Mouse (Mus musculus) right cerebral cortex, adult 2 months (tissue): ENCODE measurements at regions not wholly inside any gene's neighbourhood (a gene's known extent, or its start where the extent isn't known, plus 50 kb on each side); places are given as distances from the start of the nearest gene placed in this dataset.
"Not testable (repeated sequence)": the region's sequence is repeated elsewhere in the genome, so short reads cannot be mapped to it uniquely, and the experiment has no call there.

Experiments
- DNase-seq, 2 experiments: peaks; one replicate each; pipeline ENCODE4 v3.0.0; 2021 to 2022; ENCODE audit warnings: low spot score in 2 of 2

DNA sequence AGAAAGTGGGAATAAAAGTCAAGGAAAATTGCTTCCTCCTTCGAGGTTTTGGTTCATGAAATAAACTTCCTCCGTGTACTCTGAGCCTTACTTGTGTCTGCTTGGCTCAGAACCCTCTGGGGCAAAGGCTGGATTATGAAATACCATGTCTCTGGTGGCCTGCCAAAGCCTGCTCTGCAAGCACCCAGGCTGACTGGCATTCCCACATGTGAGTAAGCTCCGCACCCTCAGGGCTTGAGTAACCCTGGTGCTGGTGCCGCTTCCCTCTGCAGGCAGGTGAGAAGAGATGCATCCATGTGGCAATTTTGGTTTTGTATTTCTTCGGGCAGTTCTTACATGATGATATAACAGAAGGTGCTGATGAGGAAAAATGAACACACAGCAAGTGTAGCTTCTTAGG lies 66.0 kb downstream of the Nr2f2 start:
- DNase-seq: no peak

DNA sequence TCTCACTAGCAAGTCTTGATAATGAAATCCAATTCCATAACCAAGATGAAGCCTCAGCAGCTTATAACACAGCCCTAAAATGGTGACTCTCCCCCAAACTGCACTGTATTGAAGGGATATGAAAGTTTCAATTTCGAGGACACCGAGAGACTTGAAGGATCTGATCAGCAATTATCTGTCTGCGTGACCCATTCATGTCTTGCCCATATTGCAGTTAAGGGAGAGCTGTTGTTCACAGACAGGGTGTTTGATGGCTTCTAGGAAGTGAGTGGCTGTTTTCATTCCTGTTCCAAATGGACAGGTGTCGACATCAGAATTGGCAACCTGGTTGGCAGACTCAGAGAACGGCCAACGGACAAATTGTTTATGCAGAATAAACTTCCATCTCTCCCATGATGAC lies 75.1 kb downstream of the Nr2f2 start:
- DNase-seq: no peak

- no peak for DNase-seq
Observed at GRCm38 (mm10) chr7:70290733-70291320, 75.7 kb downstream of the Nr2f2 start.

DNA sequence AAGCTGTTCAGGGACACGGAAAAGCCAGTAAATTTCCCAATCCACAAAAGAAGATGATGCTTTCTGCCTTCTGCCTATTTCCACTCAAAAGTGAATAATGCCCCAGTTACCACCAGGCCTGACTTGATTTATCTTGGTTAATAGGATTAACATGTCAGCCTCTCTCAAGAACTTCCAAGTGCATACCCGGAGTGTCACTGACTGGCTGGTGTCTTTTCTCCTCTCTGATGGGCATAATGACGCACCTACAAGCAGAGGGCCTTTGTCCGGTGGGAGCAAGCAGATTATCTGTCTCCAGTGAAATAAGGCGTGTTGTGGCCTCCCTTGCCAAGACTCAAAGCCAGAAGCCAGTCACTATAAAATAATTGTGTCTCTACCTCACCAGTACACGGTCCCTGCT lies 76.3 kb downstream of the Nr2f2 start:
- DNase-seq: no peak

DNA sequence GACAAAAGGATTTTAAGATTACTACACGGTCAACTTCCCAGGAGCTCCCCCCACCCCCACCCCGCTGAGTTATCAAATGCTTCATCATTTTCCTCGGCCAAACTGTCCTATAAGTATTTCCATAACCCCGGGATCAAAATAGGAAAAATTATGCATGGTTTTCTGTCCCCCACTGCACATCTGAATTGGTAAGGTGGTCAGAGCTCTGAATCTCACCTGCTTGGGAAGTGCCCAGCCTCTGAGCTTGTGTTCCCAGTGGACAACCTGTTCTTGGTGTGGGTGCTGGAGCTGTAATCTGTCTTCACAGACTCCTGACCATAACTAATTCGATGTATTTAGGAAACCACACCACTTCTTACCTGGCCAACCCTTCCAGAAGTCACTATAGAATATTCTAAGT lies 77.9 kb downstream of the Nr2f2 start:
- no peak for DNase-seq

GRCm38 (mm10) chr7:70287891-70288421 lies 78.6 kb downstream of the Nr2f2 start:
- no peak for DNase-seq

- DNase-seq: no peak
Observed at GRCm38 (mm10) chr7:70286836-70287355, 79.6 kb downstream of the Nr2f2 start.

DNA sequence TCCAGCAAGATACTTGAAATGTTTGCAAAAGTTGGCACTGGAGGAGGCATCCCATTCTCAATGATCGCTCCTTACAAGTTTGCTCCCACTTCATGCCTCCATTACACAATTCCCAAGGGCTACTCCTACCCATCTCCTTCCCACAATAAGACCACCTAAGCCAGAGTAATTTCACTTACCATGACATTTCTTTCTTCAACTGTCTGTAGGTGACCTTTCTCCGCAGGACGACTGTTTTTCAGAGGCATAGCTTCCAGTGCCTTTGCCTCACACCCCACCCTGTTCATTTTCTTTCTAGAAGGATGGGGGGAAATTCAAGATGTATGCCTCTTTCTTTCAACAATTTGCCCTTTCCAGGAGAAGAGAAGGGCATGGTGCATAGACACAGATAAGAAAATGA lies 81.2 kb downstream of the Nr2f2 start:
- no peak for DNase-seq

DNA sequence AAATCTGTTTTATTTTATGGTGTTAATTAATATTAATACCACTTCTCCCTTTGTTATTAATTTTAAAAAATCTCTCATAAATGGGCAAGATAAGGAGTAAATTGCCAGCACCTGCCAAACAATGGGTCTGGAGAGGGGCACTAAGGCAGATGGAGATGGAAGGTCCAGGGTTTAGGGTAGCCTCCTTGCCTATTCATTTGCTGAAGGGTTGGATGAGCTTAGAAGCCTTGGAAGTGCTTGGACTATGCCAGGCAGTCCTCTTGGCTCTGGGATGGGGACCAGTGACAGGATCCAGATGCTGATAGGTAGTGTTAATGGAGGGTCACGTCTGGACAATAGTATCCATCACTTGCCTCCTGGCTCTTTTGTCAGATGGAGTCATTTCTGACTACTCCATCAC lies 82.7 kb downstream of the Nr2f2 start:
- DNase-seq: no peak

- no peak for DNase-seq
Observed at GRCm38 (mm10) chr7:70283166-70283565, 83.4 kb downstream of the Nr2f2 start.

GRCm38 (mm10) chr7:70281891-70282515 lies 84.5 kb downstream of the Nr2f2 start:
- no peak for DNase-seq

DNA sequence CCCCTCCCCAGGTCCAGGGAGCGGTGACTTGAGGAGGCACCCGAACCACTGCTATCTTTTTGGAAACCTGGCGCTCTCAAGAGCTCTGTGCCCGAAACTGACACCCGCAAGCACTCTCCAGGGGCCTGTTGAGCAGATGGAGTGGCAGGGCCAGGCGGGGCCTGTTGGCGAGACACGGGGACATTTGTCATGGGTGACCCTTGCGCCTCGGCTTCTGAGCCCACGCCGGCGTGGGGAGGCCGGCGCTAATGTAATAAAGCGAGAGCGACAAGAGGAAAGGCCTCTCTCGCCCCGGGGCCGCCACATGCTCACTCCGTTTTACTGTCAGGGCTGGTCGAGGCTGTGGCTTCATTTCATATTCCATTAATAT lies 85.2 kb downstream of the Nr2f2 start:
- no peak for DNase-seq

DNA sequence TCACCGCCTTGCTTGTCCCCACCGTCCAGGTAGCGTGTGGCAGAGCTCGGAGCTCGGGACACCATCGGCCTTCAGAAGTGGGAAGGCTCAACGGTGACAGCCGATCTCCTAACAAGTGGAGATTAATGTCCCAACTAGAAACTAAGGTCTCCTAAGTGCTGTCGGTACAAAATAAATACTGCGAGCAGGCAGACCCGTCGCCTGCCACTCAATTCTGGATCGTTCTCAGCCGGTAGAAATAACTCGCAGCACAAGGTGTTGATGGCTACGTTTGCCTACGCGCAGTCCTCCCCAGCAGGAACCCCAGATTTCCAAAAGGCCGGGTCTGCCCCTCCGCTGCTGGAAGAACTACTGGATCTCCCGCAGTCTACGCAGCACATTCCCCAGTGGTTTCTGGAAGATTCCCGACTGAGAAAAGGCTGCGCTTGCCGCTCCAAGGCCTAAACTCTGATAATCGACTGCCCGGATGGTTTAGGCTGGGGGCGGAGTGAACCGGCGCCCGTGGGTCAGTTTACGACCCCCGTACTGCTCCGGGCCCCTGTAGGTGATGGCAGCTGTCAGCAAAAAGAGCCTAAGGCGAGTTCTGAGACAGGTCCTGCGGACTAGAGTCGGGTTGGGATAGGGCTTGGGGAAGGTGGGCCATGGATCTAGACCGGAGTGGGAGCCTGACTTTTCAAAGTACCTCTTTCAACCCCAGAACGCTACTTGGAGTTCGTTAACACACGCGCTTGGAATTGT lies 85.7 kb downstream of the Nr2f2 start:
- no peak for DNase-seq

GRCm38 (mm10) chr7:70279927-70280642 lies 86.5 kb downstream of the Nr2f2 start:
- no peak for DNase-seq

DNA sequence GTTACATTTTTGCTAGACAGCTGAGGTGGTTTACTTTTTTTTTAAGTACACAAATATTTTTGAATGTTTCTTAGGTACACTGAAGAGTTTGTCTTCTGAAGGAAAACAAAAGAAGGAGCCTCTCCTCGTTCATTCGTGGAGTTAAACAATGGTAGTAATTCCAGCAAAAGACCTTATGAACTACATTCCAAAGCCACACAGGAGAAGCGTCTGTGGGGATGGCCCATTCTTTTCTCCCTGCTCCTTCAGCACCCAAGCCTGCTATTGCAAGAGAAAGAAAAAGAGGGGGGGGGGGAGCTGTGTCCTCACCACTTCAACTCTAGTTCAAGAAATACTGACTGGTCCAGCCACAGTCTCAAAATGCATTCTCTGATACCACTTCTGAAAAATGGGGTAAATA lies 87.4 kb downstream of the Nr2f2 start:
- no peak for DNase-seq

- no peak for DNase-seq
Observed at GRCm38 (mm10) chr7:70276078-70276477, 90.5 kb downstream of the Nr2f2 start.

GRCm38 (mm10) chr7:70274312-70274711 lies 92.2 kb downstream of the Nr2f2 start:
- DNase-seq: no peak

DNA sequence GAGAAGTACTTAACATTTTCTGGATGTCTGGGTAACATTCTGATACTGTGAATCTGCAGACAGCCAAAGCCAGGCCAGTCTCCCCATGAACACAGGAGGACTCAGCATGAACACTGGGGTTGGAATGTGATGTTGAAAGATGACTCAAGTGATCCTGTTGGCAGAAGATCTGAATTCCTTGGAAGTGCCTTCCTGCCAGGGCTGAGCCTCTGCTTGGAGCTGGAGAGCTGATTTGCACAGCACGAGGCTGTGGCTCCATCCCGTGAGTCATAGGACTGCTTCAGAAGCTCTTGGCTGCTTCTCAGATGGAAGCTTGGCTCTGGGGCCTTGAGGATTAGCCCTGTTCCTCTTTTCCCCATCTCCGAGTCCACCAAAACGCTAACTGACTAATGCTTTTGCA lies 99.5 kb downstream of the Nr2f2 start:
- DNase-seq: no peak

GRCm38 (mm10) chr7:70256806-70257205 lies 109.7 kb downstream of the Nr2f2 start:
- no peak for DNase-seq

DNA sequence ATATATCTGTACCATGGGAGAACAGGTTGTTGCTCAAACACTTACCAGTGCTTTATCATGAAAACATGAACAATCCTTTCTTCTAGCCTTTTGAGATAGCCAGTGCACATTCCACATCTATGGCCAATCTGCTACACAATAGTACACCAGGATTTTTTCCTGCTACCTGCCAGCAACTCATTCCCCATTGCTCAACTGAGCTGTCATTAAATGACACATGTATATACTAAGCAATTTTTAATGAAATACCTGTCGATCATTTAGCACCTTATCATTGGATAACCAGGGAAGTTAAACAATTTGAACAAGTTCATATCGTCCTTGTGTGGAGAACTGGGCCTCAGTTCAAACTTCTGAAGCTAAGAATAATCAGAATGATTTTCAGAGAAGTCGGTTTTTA lies 111.5 kb downstream of the Nr2f2 start:
- DNase-seq: no peak

DNA sequence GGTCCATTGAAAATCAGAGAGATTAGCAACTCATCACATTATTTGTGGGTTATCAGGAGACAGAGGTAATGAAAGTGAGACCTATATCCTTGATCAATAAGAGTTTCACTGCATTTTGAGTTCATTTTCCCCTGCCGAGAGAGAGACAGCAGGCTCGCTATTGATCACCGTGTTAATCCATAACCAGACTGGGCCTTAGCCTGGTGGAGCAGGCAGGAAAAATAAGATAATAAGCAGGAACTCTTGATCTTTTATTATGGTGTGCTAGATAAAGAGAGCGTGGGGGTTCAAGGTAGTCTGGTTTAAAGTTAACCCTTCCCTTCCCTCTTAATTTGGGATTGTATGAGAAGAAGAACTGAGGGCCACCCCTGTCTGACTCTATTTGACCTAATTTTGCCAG lies 113.3 kb downstream of the Nr2f2 start:
- DNase-seq: no peak

- DNase-seq: not testable (repeated sequence)
Observed at GRCm38 (mm10) chr7:70239059-70239458, 127.5 kb downstream of the Nr2f2 start.
